Mouse (Mus musculus) embryonic facial prominence, embryonic 10.5 days (tissue): Measurements from ENCODE around the gene Gm8374. TPM values are rescaled to one million over a fixed set of nuclear protein-coding genes. Genes with fewer than 3 reads are reported as not detected.
A peak's percentile ranks its signal among the peaks of the same experiment; 100 is the strongest.
"Not testable (repeated sequence)": the region's sequence is repeated elsewhere in the genome, so short reads cannot be mapped to it uniquely, and the experiment has no call there.

ENCODE experiments used
- DNase-seq: peaks from one replicate; pipeline ENCODE4 v3.0.0-alpha.2; 2017; ENCODE audit warnings: low spot score
- H3K27ac ChIP-seq: fragments of 300-500 bp; sonication (generic); replicated peaks from 2 replicates; pipeline ENCODE4 v1.5.1; 2016; ENCODE audit warnings: mild to moderate bottlenecking
- H3K27me3 ChIP-seq: fragments of 300-500 bp; sonication (generic); replicated peaks from 2 replicates; pipeline ENCODE4 v1.6.1; 2016; ENCODE audit warnings: low read depth, mild to moderate bottlenecking; ENCODE audit not compliant: poor library complexity, severe bottlenecking
- H3K36me3 ChIP-seq: fragments of 300-500 bp; sonication (generic); replicated peaks from 2 replicates; pipeline ENCODE4 v1.6.1; 2016; ENCODE audit warnings: mild to moderate bottlenecking, moderate library complexity
- H3K4me1 ChIP-seq: fragments of 300-500 bp; sonication (generic); 2 replicates; pipeline ENCODE4 v1.6.1; 2016
- H3K4me3 ChIP-seq: fragments of 300-500 bp; sonication (generic); 2 replicates; pipeline ENCODE4 v1.5.1; 2016; ENCODE audit warnings: mild to moderate bottlenecking, moderate library complexity
- H3K9me3 ChIP-seq: fragments of 300-500 bp; sonication (generic); 2 replicates; pipeline ENCODE4 v1.6.1; 2016; ENCODE audit warnings: mild to moderate bottlenecking
- whole genome bisulfite sequencing: fragments of 180-500 bp; shearing (Covaris S2); methylation state at CpG from one replicate; pipeline ENCODE4 v1.1.7; 2016; 5-methylcytosine and 5-hydroxymethylcytosine counted together
- polyA plus RNA-seq: library from polyadenylated mRNA; unstranded; fragments of >200 nt; fragmentation: Nextera tagmentation; extraction: Ambion mirVana; gene quantifications from 2 replicates; pipeline ENCODE4 v1.2.1, GENCODE M21; 2016

Gm8374 gene
- polyA plus RNA-seq = not detected in 2 replicates

DNA sequence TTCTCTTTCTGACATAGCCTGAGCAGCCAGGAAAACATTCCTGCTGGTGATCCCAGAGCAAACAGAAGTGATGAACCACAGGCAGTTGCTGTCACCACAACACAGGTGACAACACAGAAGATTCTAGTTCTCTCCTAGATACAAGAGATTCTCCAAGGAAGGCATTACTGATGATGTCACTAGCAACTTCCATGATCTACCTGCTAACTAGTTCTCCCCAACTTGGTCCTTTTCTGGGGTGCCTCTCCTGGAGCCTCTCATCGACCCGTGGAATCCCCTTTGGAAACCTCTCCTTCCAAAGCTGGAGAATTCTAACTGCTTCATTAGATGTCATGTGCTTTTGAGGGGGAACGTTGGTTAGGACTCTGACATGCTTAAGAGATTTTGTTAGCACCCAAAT, at the start of gene Gm8374:
Gene Gm8374 (minus strand): TSS at position 101 of the 400 bp plus-strand sequence.
- H3K27me3 ChIP-seq, DNase-seq, H3K4me1 ChIP-seq: not testable (repeated sequence)

DNA sequence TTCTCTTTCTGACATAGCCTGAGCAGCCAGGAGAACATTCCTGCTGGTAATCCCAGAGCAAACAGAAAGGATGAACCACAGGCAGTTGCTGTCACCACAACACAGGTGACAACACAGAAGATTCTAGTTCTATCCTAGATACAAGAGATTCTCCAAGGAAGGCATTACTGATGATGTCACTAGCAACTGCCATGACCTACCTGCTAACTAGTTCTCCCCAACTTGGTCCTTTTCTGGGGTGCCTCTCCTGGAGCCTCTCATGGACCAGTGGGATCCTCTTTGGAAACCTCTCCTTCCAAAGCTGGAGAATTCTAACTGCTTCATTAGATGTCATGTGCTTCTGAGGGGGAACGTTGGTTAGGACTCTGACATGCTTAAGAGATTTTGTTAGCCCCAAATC, 32.6 kb downstream of the Gm8374 start, which contains the start of gene Gm5797:
Gene Gm5797 (minus strand): TSS at position 101 of the 400 bp plus-strand sequence.
- WGBS = no CpG with 5 or more reads among the region's 1 CpGs
- H3K27ac ChIP-seq = not testable (repeated sequence)

More for the DNA sequence above, at the start of gene Gm8374:
- H3K9me3 ChIP-seq, H3K36me3 ChIP-seq, H3K4me3 ChIP-seq, H3K27ac ChIP-seq: not testable (repeated sequence)
- WGBS = 81% methylated on average over 3 of the region's 3 CpGs

DNA sequence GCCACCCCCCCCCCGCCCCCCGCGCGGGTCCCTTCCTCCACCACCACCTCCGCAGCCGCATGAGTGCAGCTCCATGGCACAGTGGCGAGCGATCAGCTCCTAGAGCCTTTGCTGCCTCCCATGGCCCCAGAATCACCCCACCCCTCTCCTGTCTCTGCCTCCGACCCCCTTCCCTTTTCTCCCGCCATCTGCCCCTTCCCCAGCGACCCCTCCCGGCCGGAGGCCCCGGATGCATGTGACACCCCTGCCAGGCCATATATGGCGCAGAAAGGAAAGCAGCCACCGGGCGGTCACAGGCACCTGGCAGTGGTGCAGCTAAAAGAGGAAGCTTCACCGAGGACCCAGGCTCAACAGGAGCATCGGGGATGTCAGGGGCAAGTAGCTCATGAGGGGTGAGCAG, 49.8 kb downstream of the Gm8374 start:
- H3K27ac ChIP-seq = peak overlapping the region; percentile 83

More for the DNA sequence above, 32.6 kb downstream of the Gm8374 start, which contains the start of gene Gm5797:
- DNase-seq, H3K36me3 ChIP-seq, H3K27me3 ChIP-seq, H3K4me1 ChIP-seq, H3K9me3 ChIP-seq, H3K4me3 ChIP-seq: not testable (repeated sequence)

DNA sequence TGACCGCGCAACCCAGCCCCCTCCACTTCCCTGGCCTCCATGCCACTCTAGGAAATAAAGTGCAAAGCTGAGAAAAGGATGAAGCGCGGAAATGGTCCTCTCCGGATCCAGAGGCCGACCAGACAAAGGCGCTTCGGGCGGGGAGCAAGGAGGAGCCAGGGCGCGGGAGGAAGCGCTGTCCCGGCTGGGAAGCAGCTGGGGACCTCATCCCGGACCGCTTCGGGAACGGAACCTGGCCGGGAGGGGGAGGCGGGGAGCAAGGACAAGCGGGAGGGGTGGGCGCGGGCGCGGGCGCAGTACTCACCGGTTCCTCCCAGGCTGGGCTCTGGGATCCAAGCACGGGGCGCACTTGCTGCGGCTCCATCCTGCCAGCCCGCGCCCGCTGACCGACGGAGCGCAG, 50.3 kb downstream of the Gm8374 start, which contains the start of gene Gm3739:
Gene Gm3739 (minus strand): TSS at position 389 of the 400 bp plus-strand sequence.
- Histone ChIP-seq H3K4me3 (peak within 1 kb of the TSS; percentile 66), H3K27ac (peak within 1 kb of the TSS; percentile 83)
- DNase-seq, H3K36me3 ChIP-seq, H3K9me3 ChIP-seq, H3K4me1 ChIP-seq, H3K27me3 ChIP-seq: not testable (repeated sequence)
- 0% methylated on average over 23 of the region's 35 CpGs for WGBS

More for the DNA sequence above, 49.8 kb downstream of the Gm8374 start:
- H3K4me3 ChIP-seq = peak overlapping the region; percentile 66
- H3K4me1 ChIP-seq, H3K36me3 ChIP-seq, H3K9me3 ChIP-seq, H3K27me3 ChIP-seq: not testable (repeated sequence)
- DNase-seq = peak; percentile 79
- WGBS = under 1% methylated on average over 18 of the region's 19 CpGs

Other genes starting within 250 kb of the Gm8374 start
- not detected in 2 replicates for gene Gm6676, start 239.7 kb downstream of the Gm8374 start, polyA plus RNA-seq
- gene Gm3512, start 190.6 kb downstream of the Gm8374 start, polyA plus RNA-seq = 4.2 and 4.6 TPM in 2 replicates
- not detected in 2 replicates for gene Gm16434, start 170.6 kb downstream of the Gm8374 start, polyA plus RNA-seq
- gene Gm3727, start 100.4 kb downstream of the Gm8374 start, polyA plus RNA-seq = not detected in 2 replicates
- 0.93 and 1.6 TPM in 2 replicates for gene Gm3739, start 50.1 kb downstream of the Gm8374 start, polyA plus RNA-seq
- not detected in 2 replicates for gene Gm5797, start 32.7 kb downstream of the Gm8374 start, polyA plus RNA-seq
- gene Gm3755, start 85.8 kb upstream of the Gm8374 start, polyA plus RNA-seq = not detected in 2 replicates
- 1.6 and 2.2 TPM in 2 replicates for gene Gm3752, start 118.6 kb upstream of the Gm8374 start, polyA plus RNA-seq
- gene Gm3558, start 203.4 kb upstream of the Gm8374 start, polyA plus RNA-seq = 0.47 and 0.99 TPM in 2 replicates
- gene Gm10338, start 230.5 kb upstream of the Gm8374 start, polyA plus RNA-seq = not detected in 2 replicates